ENCODE assay signal across 10 mouse cellular contexts in genomic region chr6:16359464-16359863, GRCm38 (mm10).
DNase-seq lines count a peak whose midpoint lies in the region; ATAC-seq and TF ChIP-seq lines count a peak whose summit lies in the region.
"Had no signal": no experiment of that assay in that cellular context is flagged by ENCODE, and none has a peak within 500 bp of the region (broad histone marks: within the 10 kb centered on the region; RNA-seq: fewer than 3 reads in every experiment).

No protein-coding gene starts in this region.

- TF ChIP-seq POLR2A in limb, embryonic 14.5 days (IDR thresholded peaks at IDR 0.05; ENCODE audit: borderline replicate concordance, extremely low read depth, insufficient read depth, insufficient read length) = no peak

- no peak for ATAC-seq in lung, postnatal 0 days
- ATAC-seq in forebrain, embryonic 16.5 days = peak; percentile 79
- no peak for ATAC-seq in limb, embryonic 14.5 days (ENCODE audit: low FRiP score, low read depth)
- no peak for ATAC-seq in stomach, embryonic 14.5 days (ENCODE audit: insufficient number of reproducible peaks, insufficient read depth, low FRiP score, low read depth)
- no peak for ATAC-seq in erythroid progenitor cell, adult 5-6 weeks (replicated peaks; ENCODE audit: low FRiP score, poor library complexity, severe bottlenecking)

- no peaks in the 10 kb centered on the region for H3K36me3 ChIP-seq in lung, postnatal 0 days (ENCODE audit: insufficient read depth, low read length)
- no peaks in the 10 kb centered on the region for H3K36me3 ChIP-seq in forebrain, embryonic 16.5 days (ENCODE audit: control insufficient read depth, insufficient read depth)
- H3K36me3 ChIP-seq in limb, embryonic 14.5 days (ENCODE audit: control insufficient read depth, insufficient read depth, low read length) = no peaks in the 10 kb centered on the region
- H3K36me3 ChIP-seq in stomach, embryonic 14.5 days (ENCODE audit: control insufficient read depth, insufficient read depth, low read length) = no peaks in the 10 kb centered on the region

- H3K27me3 ChIP-seq in lung, postnatal 0 days (replicated peaks; ENCODE audit: insufficient read depth, low read length) = no peaks in the 10 kb centered on the region
- H3K27me3 ChIP-seq in forebrain, embryonic 16.5 days (replicated peaks; ENCODE audit: control insufficient read depth, insufficient read depth, low read length) = no peaks in the 10 kb centered on the region
- H3K27me3 ChIP-seq in limb, embryonic 14.5 days (ENCODE audit: control insufficient read depth, insufficient read depth, low read length) = no peaks in the 10 kb centered on the region
- H3K27me3 ChIP-seq in stomach, embryonic 14.5 days (ENCODE audit: control insufficient read depth, insufficient read depth, low read length) = no peaks in the 10 kb centered on the region

- H3K4me2 ChIP-seq in lung, postnatal 0 days (replicated peaks; ENCODE audit: low read depth, low read length) = peak overlapping the region; percentile 28; the same call in 1 of the 2 replicates
- peak overlapping the region; percentile 46 for H3K4me2 ChIP-seq in forebrain, embryonic 16.5 days (ENCODE audit: low read length)
- H3K4me2 ChIP-seq in limb, embryonic 14.5 days (replicated peaks; ENCODE audit: low read depth, low read length, severe bottlenecking) = peak overlapping the region; percentile 43
- peak overlapping the region; percentile 28 for H3K4me2 ChIP-seq in stomach, embryonic 14.5 days (replicated peaks; ENCODE audit: low read depth, low read length)

- no peak overlapping the region for H3K27ac ChIP-seq in lung, postnatal 0 days (ENCODE audit: low read length)
- no peak overlapping the region for H3K27ac ChIP-seq in forebrain, embryonic 16.5 days (ENCODE audit: low read length)
- no peak overlapping the region for H3K27ac ChIP-seq in limb, embryonic 14.5 days (replicated peaks; ENCODE audit: low read depth, low read length)
- no peak overlapping the region for H3K27ac ChIP-seq in stomach, embryonic 14.5 days (ENCODE audit: low read length)
- H3K27ac ChIP-seq: macrophage had no signal

- no peak for TF ChIP-seq EP300 in lung, postnatal 0 days (IDR thresholded peaks at IDR 0.05)

- H3K4me1 ChIP-seq in lung, postnatal 0 days (ENCODE audit: insufficient read depth, low read depth, low read length) = no peaks in the 10 kb centered on the region
- 0 out of 2 replicates have a peak, but pooled peaks cover 2% of the 10 kb centered on the region for H3K4me1 ChIP-seq in forebrain, embryonic 16.5 days (replicated peaks; ENCODE audit: control insufficient read depth, insufficient read depth, low read length)
- no peaks in the 10 kb centered on the region for H3K4me1 ChIP-seq in limb, embryonic 14.5 days (ENCODE audit: control insufficient read depth, insufficient read depth, low read length)
- no peaks in the 10 kb centered on the region for H3K4me1 ChIP-seq in stomach, embryonic 14.5 days (ENCODE audit: control insufficient read depth, insufficient read depth, low read length)

- 57% methylated on average over 4 of the region's 7 CpGs for WGBS in lung, postnatal 0 days
- 34% methylated on average over 7 of the region's 7 CpGs for WGBS in forebrain, embryonic 16.5 days
- 69% methylated on average over 4 of the region's 7 CpGs for WGBS in limb, embryonic 14.5 days
- 56% methylated on average over 7 of the region's 7 CpGs for WGBS in stomach, embryonic 14.5 days

- no peak for TF ChIP-seq CTCF in lung, postnatal 0 days (IDR thresholded peaks at IDR 0.05)

- no peak overlapping the region for H3K9ac ChIP-seq in lung, postnatal 0 days (replicated peaks; ENCODE audit: low read depth)
- no peak overlapping the region for H3K9ac ChIP-seq in forebrain, embryonic 16.5 days (replicated peaks; ENCODE audit: low read depth, low read length)
- H3K9ac ChIP-seq in limb, embryonic 14.5 days (ENCODE audit: low read depth, low read length, severe bottlenecking) = peak overlapping the region; percentile 38; the same call in 1 of the 2 replicates
- no peak overlapping the region for H3K9ac ChIP-seq in stomach, embryonic 14.5 days (replicated peaks; ENCODE audit: low read depth, low read length)

- H3K4me3 ChIP-seq in lung, postnatal 0 days (ENCODE audit: low read depth, low read length) = 0 out of 2 replicates have a peak overlapping the region, but pooled peaks have one; percentile 15
- H3K4me3 ChIP-seq in forebrain, embryonic 16.5 days (replicated peaks; ENCODE audit: low read length) = peak overlapping the region; percentile 32
- peak overlapping the region; percentile 25 for H3K4me3 ChIP-seq in limb, embryonic 14.5 days (replicated peaks; ENCODE audit: low read length)
- H3K4me3 ChIP-seq in stomach, embryonic 14.5 days (ENCODE audit: low read depth, low read length) = peak overlapping the region; percentile 18; the same call in 1 of the 2 replicates

- H3K9me3 ChIP-seq in lung, postnatal 0 days (ENCODE audit: low read length) = no peaks in the 10 kb centered on the region
- H3K9me3 ChIP-seq in forebrain, embryonic 16.5 days (ENCODE audit: control insufficient read depth, low read length) = no peaks in the 10 kb centered on the region
- H3K9me3 ChIP-seq in limb, embryonic 14.5 days (ENCODE audit: control insufficient read depth, low read length) = no peaks in the 10 kb centered on the region
- H3K9me3 ChIP-seq in stomach, embryonic 14.5 days (ENCODE audit: control insufficient read depth, low read depth, low read length) = no peaks in the 10 kb centered on the region

- DNase-seq in lung, postnatal 0 days (ENCODE audit: low spot score) = no peak
- DNase-seq in lung, postnatal 10 days = no peak
- no peak for DNase-seq in limb, embryonic 14.5 days (ENCODE audit: low spot score)
- no peak for DNase-seq in adrenal gland, postnatal 25 days
- no peak for DNase-seq in T-cell, adult 2 months (ENCODE audit: low spot score)
- DNase-seq: cerebellum, postnatal 10 days had no signal
